Mouse (Mus musculus): ENCODE results near the gene Hnrnpdl.
A peak's percentile ranks its signal among the peaks of the same experiment; 100 is the strongest.

The Hnrnpdl gene

GRCm38 (mm10) chr5:100047143-100047640, 7.7 kb upstream of the Hnrnpdl start:
- DNase-seq (ENCODE audit: low spot score in 2 of 2), result no peak

GRCm38 (mm10) chr5:100046096-100046495, 6.6 kb upstream of the Hnrnpdl start:
- no peak for DNase-seq (ENCODE audit: low spot score in 2 of 2)

GRCm38 (mm10) chr5:100044621-100045020, 5.2 kb upstream of the Hnrnpdl start:
- DNase-seq (ENCODE audit: low spot score in 2 of 2), result no peak

- DNase-seq (ENCODE audit: low spot score in 2 of 2), result no peak
Measured at GRCm38 (mm10) chr5:100044030-100044429, 4.6 kb upstream of the Hnrnpdl start.

- peak; percentile 77 to 78 for DNase-seq (ENCODE audit: low spot score in 2 of 2)
Measured at GRCm38 (mm10) chr5:100043361-100043760, 3.9 kb upstream of the Hnrnpdl start.

- DNase-seq (ENCODE audit: low spot score in 2 of 2), result no peak
Measured at GRCm38 (mm10) chr5:100042467-100042866, 3.0 kb upstream of the Hnrnpdl start.

- DNase-seq (ENCODE audit: low spot score in 2 of 2), result no peak
Measured at GRCm38 (mm10) chr5:100041272-100041671, 1.8 kb upstream of the Hnrnpdl start.

GRCm38 (mm10) chr5:100040281-100040784, 869 bp upstream of the Hnrnpdl start:
- DNase-seq (ENCODE audit: low spot score in 2 of 2), result peak; percentile 56 to 67

- DNase-seq (ENCODE audit: low spot score in 2 of 2), result peak; percentile 96 to 98
Measured at GRCm38 (mm10) chr5:100038714-100039601, 506 bp downstream of the Hnrnpdl start.

- peak; percentile 91 to 94 for DNase-seq (ENCODE audit: low spot score in 2 of 2)
Measured at GRCm38 (mm10) chr5:100037965-100038713, 1.3 kb downstream of the Hnrnpdl start.

GRCm38 (mm10) chr5:100036681-100037080, 2.8 kb downstream of the Hnrnpdl start:
- peak in 1 of 2 experiments; percentile 40 for DNase-seq (ENCODE audit: low spot score in 2 of 2)

GRCm38 (mm10) chr5:100035950-100036349, 3.5 kb downstream of the Hnrnpdl start:
- no peak for DNase-seq (ENCODE audit: low spot score in 2 of 2)

- no peak for DNase-seq (ENCODE audit: low spot score in 2 of 2)
Measured at GRCm38 (mm10) chr5:100032646-100033045, 6.8 kb downstream of the Hnrnpdl start.

- no peak for DNase-seq (ENCODE audit: low spot score in 2 of 2)
Measured at GRCm38 (mm10) chr5:100032107-100032506, 7.4 kb downstream of the Hnrnpdl start.

- peak; percentile 59 to 83 for DNase-seq (ENCODE audit: low spot score in 2 of 2)
Measured at GRCm38 (mm10) chr5:100030069-100030468, 9.4 kb downstream of the Hnrnpdl start.

- no peak for DNase-seq (ENCODE audit: low spot score in 2 of 2)
Measured at GRCm38 (mm10) chr5:100024868-100025267, 14.6 kb downstream of the Hnrnpdl start.

GRCm38 (mm10) chr5:100024403-100024802, 15.1 kb downstream of the Hnrnpdl start:
- DNase-seq (ENCODE audit: low spot score in 2 of 2), result no peak

GRCm38 (mm10) chr5:100020089-100020488, 19.4 kb downstream of the Hnrnpdl start:
- no peak for DNase-seq (ENCODE audit: low spot score in 2 of 2)

- DNase-seq (ENCODE audit: low spot score in 2 of 2), result no peak
Measured at GRCm38 (mm10) chr5:100012599-100012998, 26.9 kb downstream of the Hnrnpdl start.

GRCm38 (mm10) chr5:100008485-100008884, 31.0 kb downstream of the Hnrnpdl start:
- DNase-seq (ENCODE audit: low spot score in 2 of 2), result no peak

GRCm38 (mm10) chr5:100007040-100007375, 32.5 kb downstream of the Hnrnpdl start:
- DNase-seq (ENCODE audit: low spot score in 2 of 2), result no peak

- DNase-seq (ENCODE audit: low spot score in 2 of 2), result no peak
Measured at GRCm38 (mm10) chr5:100006324-100007039, 33.0 kb downstream of the Hnrnpdl start.
